Mouse (Mus musculus) naive thymus-derived CD4-positive, alpha-beta T cell, adult 2 months (primary cell): ENCODE measurements around the gene Dlst.

Source experiments
- DNase-seq: peaks from one replicate; pipeline ENCODE4 v3.0.0-alpha.2; 2011; ENCODE audit warnings: low read depth

Dlst gene

GRCm38 (mm10) chr12:85182345-85182643 is 71.7 kb downstream of the Dlst start:
- no peak for DNase-seq

- no peak for DNase-seq
Measured at GRCm38 (mm10) chr12:85182898-85183297, 72.3 kb downstream of the Dlst start.

GRCm38 (mm10) chr12:85184118-85184517 is 73.5 kb downstream of the Dlst start:
- no peak for DNase-seq
